Mouse (Mus musculus) activated CD4-positive, CD25-positive, alpha-beta regulatory T cell, adult 4 months (primary cell): ENCODE measurements around the gene Nuf2. TPM values are rescaled to one million over a fixed set of nuclear protein-coding genes. Genes with fewer than 3 reads are reported as not detected.

Experiments used
- ATAC-seq: one replicate; pipeline ENCODE4 v1.8.0; 2017
- polyA plus RNA-seq, 2 experiments: library from polyadenylated mRNA; unstranded; fragments of 100-300 nt; shearing (Covaris generic); gene quantifications; one replicate each; pipeline ENCODE4 v1.2.1; 2017

Gene Nuf2
- polyA plus RNA-seq, 2 experiments from 2014 or later: 16.5 to 18.7 TPM

DNA sequence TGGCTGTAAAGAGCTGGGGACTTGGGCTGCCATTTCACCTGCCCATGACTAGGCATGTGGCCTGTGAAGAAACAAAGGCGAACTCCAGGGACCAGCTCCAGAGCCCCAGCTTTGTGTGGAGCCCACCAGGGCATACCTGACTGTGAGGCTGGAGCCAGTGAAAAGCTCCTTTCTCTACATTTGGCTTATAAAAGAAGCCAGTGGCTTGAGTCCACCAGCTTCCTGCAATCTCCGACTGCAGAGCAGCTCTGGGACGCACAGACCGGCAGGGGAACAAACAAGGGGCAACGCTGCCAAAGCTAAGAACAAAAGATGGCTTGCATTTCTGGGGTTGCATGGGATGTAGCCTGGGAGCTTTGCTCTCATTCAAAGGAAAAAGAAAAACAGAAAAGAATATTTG is 63.5 kb downstream of the Nuf2 start:
- ATAC-seq: no peak

DNA sequence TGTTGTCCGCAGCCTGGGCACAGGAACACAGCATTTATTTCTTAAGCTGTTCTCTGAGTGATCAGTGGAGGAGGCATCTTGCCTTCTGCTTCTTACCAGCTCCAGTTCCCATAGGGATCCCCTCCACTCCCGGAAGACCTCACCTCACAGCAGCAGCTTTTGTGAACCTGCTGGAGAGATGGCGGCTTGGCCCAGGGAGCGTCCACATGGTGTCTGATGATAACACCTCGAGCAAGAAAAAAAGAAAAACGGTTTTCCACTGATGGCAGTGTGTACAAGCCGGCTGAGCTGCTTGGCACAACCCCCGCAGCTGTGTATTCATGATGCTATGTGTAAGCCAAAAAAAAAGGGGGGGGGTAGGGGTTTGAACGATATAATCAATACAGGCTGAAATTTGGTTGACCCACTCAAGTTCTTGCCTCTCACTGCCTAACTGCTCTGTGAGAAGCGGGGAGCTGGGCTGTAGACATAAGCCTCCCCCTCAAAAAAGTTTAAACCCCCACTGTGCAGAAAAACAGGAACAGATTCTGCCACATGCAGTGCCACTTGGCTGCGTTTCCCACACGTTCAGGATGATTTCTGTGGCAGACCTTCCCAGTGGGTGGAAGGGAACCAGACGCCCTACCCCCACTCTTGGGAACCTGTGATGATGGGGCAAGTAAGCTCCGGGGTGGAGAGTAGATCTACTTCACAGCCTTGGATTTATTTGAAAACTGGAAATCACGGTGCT is 68.7 kb downstream of the Nuf2 start:
- ATAC-seq: no peak

DNA sequence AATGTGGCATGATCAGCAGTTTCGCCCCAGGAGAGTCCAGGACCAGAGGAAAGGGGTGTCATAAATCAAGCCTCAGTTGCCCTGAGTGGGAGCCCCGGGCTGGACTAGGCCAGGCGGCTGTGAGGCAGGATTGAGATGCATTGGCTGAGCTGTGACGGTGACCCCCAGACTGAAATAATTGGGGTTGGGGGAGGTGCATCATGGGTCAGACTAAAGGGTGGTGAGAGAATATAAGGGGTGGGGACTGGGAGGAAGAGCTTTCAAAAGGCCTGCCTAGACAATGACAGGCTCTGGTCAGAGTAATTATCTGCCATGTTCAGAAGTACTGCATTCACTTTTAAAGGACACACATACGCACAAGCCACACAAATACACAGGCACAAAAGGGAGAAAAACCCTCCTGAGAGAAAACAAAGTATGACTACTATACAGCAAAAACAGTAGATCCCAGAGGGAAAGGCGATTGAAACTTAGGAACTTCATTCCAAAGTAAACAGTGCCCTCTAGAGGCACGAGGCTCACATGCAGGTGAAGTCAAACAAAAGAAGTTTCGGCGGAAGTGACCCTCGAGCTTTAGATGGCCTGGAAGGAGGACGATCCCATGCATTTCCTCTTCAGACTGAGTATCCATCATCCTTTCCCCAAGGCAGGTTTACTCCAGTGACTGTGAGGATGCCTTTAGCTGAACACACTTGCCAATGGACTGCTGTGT is 72.0 kb downstream of the Nuf2 start:
- no peak for ATAC-seq

Other genes starting within 250 kb of the Nuf2 start
- gene Rgs5, start 124.0 kb upstream of the Nuf2 start, polyA plus RNA-seq: not detected
- not detected for gene Rgs4, start 216.2 kb upstream of the Nuf2 start, polyA plus RNA-seq